Mouse (Mus musculus): Measurements from ENCODE around the gene Fam71b.

Fam71b gene

DNA sequence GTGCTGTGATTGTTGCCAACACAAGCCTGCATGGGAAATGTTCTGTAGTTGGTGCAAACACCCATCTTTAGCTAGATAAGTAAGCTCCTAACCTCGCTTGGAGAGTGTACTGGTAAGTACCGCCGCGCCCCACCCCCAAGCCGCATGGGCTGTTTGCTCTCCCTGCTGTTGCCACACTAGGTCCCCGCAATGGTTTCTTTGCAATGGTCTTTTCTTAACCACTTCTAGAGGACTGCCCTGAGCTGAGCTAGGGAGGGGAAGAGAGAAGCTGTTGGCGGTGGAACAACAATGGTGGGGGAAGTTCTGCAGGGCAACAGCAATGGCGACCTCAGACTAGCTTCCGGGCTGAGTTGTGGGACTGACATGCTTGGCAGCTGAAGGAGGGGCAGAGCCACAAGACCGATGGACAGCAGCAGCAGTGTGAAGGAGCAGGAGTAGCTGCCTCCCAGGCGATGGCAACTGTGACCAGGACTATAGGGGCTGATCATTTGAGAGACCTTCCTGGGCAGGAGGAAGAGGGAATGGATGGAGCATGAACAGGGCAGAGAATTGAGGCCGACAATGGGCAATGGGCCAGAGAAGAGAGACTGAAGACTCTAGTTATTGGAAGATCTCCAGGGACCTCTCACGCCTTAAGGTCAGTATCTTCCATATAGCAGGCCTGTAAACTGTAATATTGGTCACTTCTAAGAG, at the start of gene Fam71b:
Gene Fam71b, plus strand, starts transcription at position 393 of the 693 bp plus-strand sequence.
- DNase-seq (ENCODE audit: low spot score) = no peak

DNA sequence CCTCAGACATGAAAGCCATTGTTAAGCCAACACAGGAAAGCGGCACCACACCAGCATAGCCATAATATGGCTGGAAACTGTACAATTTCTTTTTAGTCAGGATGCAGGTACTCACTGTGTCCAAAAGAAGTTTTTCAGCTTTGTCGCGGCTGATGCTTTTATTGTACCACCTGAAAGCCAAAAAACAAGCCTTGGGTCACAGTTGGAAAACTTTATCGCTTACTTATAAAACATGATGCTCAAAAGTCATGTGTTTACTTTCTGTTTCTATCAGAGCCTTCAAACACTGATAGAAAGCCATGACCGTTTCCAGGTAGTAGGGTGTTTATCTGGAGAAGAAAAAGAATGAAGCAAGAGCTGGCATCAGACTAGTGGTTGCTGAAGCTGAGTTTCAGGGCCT, 48.6 kb upstream of the Fam71b start:
- no peak for DNase-seq (ENCODE audit: low spot score)

GRCm38 (mm10) chr11:46348416-46348815, 47.9 kb upstream of the Fam71b start:
- DNase-seq (ENCODE audit: low spot score) = no peak

GRCm38 (mm10) chr11:46349681-46350410, 46.5 kb upstream of the Fam71b start:
- no peak for DNase-seq (ENCODE audit: low spot score)

DNA sequence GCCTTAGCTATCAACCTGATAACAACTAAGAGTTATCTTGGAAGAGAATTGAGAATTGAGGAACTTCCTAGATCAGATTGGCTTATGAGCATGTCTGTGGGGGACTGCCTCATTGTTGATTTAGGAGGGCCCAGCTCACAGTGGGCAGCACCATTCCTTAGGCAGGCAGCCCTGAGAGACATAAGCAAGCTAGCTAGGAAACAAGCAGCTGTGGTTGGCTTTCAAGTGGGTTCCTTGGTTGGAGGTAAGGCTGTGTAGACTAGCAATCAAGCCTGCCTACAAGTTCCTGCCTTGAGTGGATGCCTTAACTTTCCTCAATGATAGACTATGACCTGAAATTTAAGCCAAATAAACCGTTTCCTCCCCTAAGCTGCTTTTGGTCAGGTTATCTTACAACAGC, 38.0 kb upstream of the Fam71b start:
- no peak for DNase-seq (ENCODE audit: low spot score)

DNA sequence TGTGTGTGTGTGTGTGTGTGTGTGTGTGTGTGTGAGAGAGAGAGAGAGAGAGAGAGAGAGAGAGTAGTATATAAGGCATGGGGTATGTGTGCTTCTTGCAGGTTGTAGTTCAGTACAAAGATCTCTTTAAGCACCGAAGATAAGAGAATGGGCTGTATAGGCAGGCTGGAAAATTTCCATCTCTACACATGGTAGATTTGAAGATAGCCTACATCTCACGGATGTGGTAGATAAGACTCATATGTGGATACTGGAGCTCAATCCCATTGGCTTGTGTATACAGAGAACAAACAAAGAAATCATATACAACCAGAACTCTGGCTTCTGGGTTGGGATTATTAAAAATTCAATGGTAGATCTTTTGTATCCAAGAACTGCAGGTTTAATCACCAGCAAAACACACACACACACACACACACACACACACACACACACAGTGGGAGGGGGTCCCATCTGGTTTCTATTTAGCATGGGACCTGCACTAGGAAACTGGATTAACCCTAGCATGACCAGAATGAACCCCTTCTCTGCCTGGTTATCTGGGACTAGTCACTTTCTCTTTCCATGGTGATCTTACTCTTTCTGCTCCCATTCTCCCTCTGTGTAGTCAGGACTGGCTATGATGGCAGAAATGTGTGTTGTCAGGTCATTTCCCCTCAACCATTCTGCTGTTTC, 35.2 kb upstream of the Fam71b start:
- no peak for DNase-seq (ENCODE audit: low spot score)

- DNase-seq (ENCODE audit: low spot score) = no peak
Observed at GRCm38 (mm10) chr11:46362061-46363022, 34.0 kb upstream of the Fam71b start.

DNA sequence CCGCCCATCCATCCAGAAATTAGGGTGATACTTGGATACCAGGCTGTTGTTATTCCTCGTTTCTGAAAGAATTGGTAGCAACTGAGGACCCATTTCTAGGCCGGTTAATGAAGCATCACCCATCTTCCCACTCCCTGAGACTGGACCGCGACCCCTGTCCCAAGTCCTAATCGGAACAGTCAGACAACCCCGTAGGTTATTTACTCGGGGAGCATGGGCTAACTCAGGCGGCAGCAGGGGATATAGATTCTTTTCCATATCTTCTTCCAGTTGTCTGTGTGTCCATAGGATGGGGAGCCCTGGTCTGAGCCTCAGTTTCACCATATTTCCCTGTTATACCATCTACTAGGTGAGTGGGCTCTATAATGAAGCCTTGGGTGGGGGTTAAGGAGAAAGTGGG, 32.5 kb upstream of the Fam71b start:
- DNase-seq (ENCODE audit: low spot score) = no peak

DNA sequence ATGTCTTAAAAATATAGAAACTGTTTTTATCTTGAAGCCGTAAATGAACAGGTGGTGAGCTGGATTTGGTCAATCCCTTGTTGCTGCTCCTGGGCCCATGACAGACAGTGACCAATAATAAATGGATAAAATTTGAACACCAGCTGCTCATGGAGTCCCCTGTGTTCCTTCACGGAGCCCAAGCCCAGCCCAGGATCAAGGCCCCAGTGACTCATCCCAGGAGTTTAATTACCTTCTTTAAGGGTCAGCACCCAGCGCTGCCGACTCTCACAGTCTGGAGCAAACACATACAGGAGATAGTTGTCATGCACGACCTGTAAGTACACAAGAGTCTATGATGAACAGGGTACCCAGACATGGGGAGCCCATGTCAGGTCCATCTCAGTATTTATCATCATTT, 30.6 kb upstream of the Fam71b start:
- no peak for DNase-seq (ENCODE audit: low spot score)

GRCm38 (mm10) chr11:46366357-46366756, 30.0 kb upstream of the Fam71b start:
- DNase-seq (ENCODE audit: low spot score) = no peak

GRCm38 (mm10) chr11:46370457-46370856, 25.9 kb upstream of the Fam71b start:
- no peak for DNase-seq (ENCODE audit: low spot score)

DNA sequence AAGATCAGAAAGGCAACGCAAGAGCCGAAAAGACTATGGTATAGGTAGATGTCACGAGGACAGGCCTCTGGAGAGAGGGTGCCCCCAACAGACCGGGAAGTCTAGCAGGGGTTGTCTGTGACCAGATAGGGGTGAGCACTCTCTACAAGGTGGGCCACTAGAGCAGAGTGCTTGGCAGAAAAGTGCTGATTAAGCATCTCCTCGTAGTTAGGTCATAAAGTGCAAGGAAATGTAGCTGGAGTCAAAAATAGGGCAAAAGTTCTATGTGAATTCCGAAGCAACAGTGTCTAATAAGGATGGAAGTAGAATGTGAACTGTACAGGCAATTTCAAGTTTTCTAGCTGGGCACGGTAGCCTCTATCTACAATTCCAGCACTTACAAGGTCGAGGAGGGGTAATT, 25.1 kb upstream of the Fam71b start:
- no peak for DNase-seq (ENCODE audit: low spot score)

DNA sequence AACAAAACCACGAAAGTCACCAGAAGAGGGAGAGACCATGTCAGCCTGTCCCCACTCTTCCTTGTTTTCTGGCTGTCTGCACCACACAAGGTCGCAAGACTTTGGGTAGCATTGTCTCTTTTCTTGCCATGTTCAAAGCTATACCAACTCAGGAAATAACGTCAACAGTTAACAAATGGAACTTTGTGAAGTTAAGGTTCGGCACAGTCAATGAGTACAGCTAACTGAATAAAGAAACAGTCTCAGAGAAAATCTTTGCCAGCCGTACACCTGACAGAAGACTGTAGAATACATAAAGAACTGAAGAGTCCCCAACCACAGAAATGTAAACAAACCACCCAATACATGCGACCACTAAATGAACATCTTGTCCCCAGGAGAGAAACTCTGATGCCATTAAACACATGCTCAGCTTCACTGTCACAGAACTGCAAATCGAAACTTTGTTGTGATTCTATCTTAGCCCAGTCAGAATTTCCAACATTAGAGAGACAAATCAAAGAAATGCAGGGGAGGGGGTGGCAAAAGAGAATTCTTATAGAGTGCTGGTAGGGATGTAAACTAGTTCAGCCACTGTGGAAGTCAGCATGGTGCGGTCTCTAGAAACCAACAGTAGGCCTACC, 23.9 kb upstream of the Fam71b start:
- DNase-seq (ENCODE audit: low spot score) = no peak

GRCm38 (mm10) chr11:46373071-46374030, 23.0 kb upstream of the Fam71b start:
- DNase-seq (ENCODE audit: low spot score) = no peak

- DNase-seq (ENCODE audit: low spot score) = no peak
Observed at GRCm38 (mm10) chr11:46375015-46375414, 21.3 kb upstream of the Fam71b start.

GRCm38 (mm10) chr11:46377316-46377715, 19.0 kb upstream of the Fam71b start:
- no peak for DNase-seq (ENCODE audit: low spot score)

DNA sequence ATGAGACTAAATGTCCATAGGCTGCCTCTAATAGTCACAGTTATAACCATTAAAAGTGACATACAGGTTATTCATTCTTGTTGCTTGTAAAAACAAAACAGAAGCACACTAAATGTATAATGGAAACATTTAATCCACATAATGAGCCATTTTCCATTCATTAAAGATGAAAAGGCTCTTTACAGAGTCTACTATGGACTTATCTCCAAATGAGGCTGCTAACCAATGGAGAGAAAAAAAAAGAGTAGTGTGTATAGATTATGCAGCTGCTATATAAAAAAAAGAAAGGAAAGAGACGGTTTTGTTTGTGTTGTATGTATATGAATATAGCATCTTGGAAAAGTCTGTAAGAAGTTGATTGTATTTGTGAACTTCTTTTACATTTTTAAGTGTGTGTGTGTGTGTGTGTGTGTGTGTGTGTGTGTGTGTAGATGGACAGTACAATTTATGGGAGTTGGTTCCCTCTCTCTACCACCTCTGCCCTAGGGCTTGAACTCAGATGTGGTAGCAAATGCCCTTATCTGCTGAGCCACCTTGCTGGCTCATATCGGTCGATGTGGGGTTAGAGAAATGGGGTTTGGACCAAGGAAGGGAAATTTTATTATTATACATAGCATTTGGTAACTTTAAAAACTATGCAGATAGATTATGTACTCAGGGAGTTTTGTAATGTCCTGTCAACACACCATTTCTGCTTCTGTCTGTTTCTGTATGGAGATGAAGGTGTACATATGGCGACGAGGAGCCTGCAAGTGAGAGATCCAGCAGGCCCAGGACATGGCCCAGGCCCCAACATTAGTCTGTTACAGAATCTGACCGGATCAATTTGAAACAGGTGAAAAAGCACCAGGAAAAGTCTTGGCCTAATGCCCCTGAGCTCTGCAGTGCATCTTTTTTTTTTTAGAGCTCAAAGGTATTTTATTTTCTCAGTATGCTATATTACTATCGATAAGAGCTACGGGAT, 18.3 kb upstream of the Fam71b start:
- no peak for DNase-seq (ENCODE audit: low spot score)

DNA sequence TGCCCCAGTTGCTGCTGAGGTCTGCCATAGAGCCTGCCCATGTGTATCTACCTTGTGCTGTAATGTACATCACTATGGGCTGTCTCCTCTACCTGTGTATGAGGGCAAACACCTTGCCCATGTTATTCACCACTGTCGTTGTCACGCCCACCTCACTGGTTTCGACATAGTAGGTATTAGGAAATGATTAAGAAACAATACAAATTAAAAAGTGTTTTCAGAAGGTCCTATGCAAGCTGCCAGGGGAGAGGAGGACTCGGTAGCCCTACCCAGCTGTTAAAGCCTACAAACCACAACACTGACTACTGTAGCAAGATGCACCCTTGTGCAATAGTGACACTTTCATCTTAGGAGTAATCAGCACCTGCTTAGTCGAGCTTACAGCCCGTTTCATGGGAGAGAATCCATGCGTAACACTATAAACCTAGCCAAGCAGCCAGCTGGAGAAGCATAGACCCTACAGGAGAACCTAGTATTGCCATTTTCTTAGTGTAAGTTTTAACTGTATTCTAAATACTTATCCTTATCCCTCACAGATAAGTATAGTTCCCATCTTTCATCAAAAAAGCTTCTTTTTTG, 16.2 kb upstream of the Fam71b start:
- DNase-seq (ENCODE audit: low spot score) = no peak

DNA sequence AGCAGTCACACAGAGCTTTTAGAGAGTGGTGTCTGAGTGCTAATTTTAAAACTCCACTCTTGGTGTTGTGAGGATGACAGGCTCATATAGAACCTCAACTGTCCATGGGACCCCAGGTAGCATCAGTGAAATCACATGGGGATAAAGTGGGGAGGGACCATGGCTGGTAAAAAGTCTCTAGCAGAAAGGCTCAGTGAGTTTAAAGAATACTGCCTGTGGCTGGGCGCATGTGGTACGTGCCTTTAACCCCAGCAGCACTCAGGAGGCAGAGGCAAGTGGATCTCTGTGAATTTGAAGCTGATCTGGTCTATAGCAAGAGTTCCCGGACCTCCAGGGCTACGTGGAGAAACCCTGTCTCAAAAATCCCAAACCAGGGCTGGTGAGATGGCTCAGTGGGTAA, 13.9 kb upstream of the Fam71b start:
- DNase-seq (ENCODE audit: low spot score) = no peak
